Mouse (Mus musculus): Measurements from ENCODE around the gene Ubr7. TPM values are rescaled to one million over a fixed set of nuclear protein-coding genes. Genes with fewer than 3 reads are reported as not detected.

The Ubr7 gene
- polyA plus RNA-seq, 1 experiment from 2014 or later, result 67.1 TPM

DNA sequence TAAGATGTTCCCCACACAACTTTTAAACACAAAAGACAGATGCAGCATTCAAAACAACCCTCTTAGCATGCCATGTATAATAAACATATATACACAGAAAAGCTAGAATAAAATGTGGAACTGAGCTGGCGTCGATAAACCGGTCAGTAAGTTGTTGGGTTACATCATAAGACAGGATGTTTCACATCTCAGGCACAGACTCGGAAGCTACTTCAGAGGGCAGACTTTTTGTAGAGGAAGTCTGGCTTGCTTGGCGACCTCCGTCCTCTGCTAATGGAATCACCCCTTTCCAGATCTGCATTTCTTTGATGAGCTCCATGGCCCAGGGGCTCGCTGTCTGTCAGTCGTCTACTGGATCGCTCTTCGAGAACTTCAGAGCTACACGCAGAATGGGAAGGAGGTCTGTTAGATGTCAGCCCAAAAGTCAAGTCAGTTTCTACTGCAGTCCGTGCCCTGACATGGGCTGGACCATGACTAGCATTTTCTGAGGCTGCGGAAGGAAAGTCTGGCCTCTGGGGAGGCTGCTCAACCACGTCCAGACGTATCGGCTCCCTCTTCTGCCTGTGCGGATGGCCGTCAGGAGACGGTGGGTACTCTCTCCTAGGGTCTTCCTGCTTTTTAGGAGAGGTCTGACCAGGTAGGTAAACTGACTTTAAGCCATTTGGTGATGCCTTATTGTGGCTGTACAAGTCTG is 27.3 kb downstream of the Ubr7 start:
- no peaks in the 10 kb centered on the region for H3K27me3 ChIP-seq (ENCODE audit: low read depth, poor library complexity, severe bottlenecking)
- no peak overlapping the region for H3K4me3 ChIP-seq
- no peaks in the 10 kb centered on the region for H3K9me3 ChIP-seq (replicated peaks)
- H3K36me3 ChIP-seq, result peaks cover 84% of the 10 kb centered on the region
- WGBS, result 94% methylated on average over 19 of the region's 19 CpGs
- no peak for DNase-seq (ENCODE audit: low spot score)
- no peaks in the 10 kb centered on the region for H3K4me1 ChIP-seq
- no peak overlapping the region for H3K27ac ChIP-seq (replicated peaks)

DNA sequence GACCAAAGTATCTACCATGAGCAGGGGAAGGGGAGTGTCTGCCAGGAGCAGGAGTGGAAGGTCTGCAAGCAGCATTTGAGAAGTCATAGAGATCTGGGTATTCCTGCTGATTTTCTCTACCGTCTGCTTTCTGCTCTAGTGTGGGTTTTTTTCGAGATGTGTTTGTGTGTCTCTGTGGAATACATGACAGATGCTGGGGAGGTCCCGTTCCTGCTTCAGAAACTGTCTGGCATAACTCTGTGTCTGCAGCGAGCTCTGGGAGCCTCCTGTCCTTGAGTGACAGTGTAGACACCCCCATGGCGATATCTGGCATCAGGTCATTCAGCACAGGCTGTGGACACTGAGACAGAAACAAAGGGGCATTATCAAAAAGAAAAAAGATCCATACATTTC is 27.8 kb downstream of the Ubr7 start:
- no peak overlapping the region for H3K27ac ChIP-seq (replicated peaks)

DNA sequence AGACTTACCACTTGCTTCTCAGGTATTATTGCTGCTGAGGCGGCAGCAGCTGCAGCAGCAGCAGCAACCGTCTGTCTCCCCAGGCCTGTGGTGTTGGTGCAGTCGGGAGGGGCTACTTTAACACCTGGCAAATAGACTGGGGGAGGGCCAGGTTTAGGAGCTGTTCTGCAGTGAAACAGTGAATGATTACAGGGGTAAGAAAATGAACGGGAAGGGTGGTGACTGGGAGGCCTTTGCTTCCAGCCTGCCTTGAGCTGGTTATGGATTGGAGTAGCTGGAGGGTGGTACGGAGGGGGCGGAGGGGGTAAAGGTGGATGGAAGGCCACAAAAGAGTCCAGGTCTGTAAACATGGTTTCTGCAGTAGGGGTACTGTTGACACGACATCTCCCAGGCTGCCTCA is 30.2 kb downstream of the Ubr7 start:
- H3K27ac ChIP-seq (replicated peaks), result no peak overlapping the region
- H3K4me1 ChIP-seq, result no peaks in the 10 kb centered on the region
- H3K36me3 ChIP-seq, result peaks cover 97% of the 10 kb centered on the region
- no peak overlapping the region for H3K4me3 ChIP-seq
- 94% methylated on average over 7 of the region's 7 CpGs for WGBS
- no peaks in the 10 kb centered on the region for H3K9me3 ChIP-seq (replicated peaks)
- no peak for DNase-seq (ENCODE audit: low spot score)
- H3K27me3 ChIP-seq (ENCODE audit: low read depth, poor library complexity, severe bottlenecking), result no peaks in the 10 kb centered on the region

More for the DNA sequence above, 27.8 kb downstream of the Ubr7 start:
- peaks cover 85% of the 10 kb centered on the region for H3K36me3 ChIP-seq
- no peaks in the 10 kb centered on the region for H3K27me3 ChIP-seq (ENCODE audit: low read depth, poor library complexity, severe bottlenecking)
- no peaks in the 10 kb centered on the region for H3K9me3 ChIP-seq (replicated peaks)
- WGBS, result 92% methylated on average over 5 of the region's 5 CpGs
- no peaks in the 10 kb centered on the region for H3K4me1 ChIP-seq
- no peak overlapping the region for H3K4me3 ChIP-seq
- DNase-seq (ENCODE audit: low spot score), result no peak

DNA sequence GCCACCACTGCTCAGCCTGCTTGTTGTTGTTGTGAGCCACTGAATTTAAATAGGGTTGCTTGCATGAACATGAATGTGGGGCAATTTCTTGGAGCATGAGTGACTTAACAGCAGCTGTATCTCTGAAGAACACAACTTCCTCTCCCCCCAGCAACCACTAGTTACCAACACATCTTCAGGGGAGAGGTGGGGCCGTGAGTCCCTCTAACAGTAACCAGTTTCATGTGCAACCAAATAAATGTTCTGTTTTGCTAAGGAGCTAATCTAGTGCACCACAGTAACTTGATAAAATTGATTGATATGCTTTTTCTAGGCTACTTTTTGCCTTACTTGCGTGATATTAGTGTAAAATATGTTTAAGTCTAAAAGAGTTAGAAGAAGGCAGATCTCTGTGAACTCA is 41.8 kb downstream of the Ubr7 start:
- WGBS, result 93% methylated on average over 2 of the region's 2 CpGs
- Histone ChIP-seq H3K27me3 (ENCODE audit: low read depth, poor library complexity, severe bottlenecking) (no peaks in the 10 kb centered on the region), H3K27ac (replicated peaks) (no peak overlapping the region), H3K36me3 (peaks cover 57% of the 10 kb centered on the region), H3K4me1 (no peaks in the 10 kb centered on the region), H3K9me3 (replicated peaks) (no peaks in the 10 kb centered on the region), H3K4me3 (no peak overlapping the region)
- no peak for DNase-seq (ENCODE audit: low spot score)

DNA sequence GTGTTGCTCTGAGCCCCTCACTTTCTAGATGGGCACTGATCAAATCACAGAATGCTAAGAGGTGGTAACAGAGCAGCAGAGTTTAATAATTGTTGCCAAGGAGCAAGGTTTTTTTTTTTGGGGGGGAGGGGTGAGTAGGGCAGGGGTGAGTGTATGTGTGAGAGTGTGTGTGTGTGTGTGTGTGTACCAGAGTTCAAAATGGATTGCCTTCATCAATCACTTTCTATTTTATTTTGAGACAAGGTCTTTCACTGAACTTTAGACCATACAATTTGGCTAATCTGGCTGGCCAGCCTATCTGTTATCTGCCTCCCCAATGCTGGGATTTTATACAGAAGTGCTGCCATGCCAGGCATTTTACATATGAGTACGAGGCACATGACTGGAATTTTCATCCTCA is 57.1 kb downstream of the Ubr7 start:
- Histone ChIP-seq H3K36me3 (peaks cover 41% of the 10 kb centered on the region), H3K27me3 (ENCODE audit: low read depth, poor library complexity, severe bottlenecking) (no peaks in the 10 kb centered on the region), H3K4me3 (no peak overlapping the region), H3K4me1 (no peaks in the 10 kb centered on the region), H3K27ac (replicated peaks) (no peak overlapping the region), H3K9me3 (replicated peaks) (no peaks in the 10 kb centered on the region)
- 97% methylated on average over 1 of the region's 1 CpGs for WGBS
- DNase-seq (ENCODE audit: low spot score), result no peak

DNA sequence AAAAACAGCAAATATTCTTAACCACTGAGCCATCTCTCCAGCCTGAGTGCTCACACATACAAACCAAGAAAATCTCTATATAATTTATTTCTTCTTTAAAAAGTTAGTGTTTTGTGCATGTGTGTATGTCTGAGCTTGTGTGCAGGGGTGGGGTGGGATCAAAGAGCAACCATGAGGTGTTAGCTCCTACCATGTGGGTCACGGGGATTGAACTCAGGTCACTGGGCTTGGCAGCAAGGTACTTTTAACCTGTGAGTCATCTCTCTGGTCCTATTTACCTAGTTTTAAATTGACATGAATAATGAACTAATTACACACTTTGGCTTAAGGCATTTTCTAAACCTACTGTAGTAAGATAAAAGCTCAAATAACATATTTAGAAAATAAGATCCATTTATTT is 68.6 kb downstream of the Ubr7 start:
- H3K27me3 ChIP-seq (ENCODE audit: low read depth, poor library complexity, severe bottlenecking), result no peaks in the 10 kb centered on the region
- H3K27ac ChIP-seq (replicated peaks), result no peak overlapping the region
- 91% methylated on average over 1 of the region's 1 CpGs for WGBS
- H3K4me3 ChIP-seq, result no peak overlapping the region
- H3K4me1 ChIP-seq, result no peaks in the 10 kb centered on the region
- DNase-seq (ENCODE audit: low spot score), result no peak
- H3K36me3 ChIP-seq, result peaks cover 5% of the 10 kb centered on the region; the same call in 1 of the 2 replicates
- no peaks in the 10 kb centered on the region for H3K9me3 ChIP-seq (replicated peaks)

DNA sequence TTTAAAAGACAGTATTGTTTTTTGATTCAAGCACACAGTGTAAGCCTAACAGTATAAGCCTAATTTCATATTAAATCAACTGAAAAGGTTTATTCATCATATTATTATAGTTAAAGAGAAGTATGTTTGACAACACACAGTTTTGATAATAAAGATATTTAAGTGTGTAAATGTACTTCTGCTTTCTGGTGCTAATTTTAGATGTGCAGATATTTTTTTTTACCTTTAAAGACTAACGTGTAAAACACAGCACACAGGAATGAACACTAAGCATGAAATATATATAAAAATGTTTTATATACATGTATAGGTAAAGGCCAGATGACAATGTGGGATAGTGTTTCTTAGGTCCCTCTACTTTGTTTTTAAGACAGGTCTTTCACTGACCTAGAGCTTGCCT is 69.4 kb downstream of the Ubr7 start:
- peaks cover 8% of the 10 kb centered on the region; the same call in 1 of the 2 replicates for H3K36me3 ChIP-seq
- no peak for DNase-seq (ENCODE audit: low spot score)
- WGBS, result 90% methylated on average over 1 of the region's 1 CpGs
- no peak overlapping the region for H3K27ac ChIP-seq (replicated peaks)
- no peak overlapping the region for H3K4me3 ChIP-seq
- no peaks in the 10 kb centered on the region for H3K27me3 ChIP-seq (ENCODE audit: low read depth, poor library complexity, severe bottlenecking)
- H3K4me1 ChIP-seq, result no peaks in the 10 kb centered on the region
- H3K9me3 ChIP-seq (replicated peaks), result no peaks in the 10 kb centered on the region

Other genes with a start within 250 kb of the Ubr7 start
- 14.5 and 23.7 TPM in 2 replicates for gene Chga, start 203.0 kb upstream of the Ubr7 start, polyA plus RNA-seq (2016; fragmentation: Nextera tagmentation; extraction: Ambion mirVana)
- 16.1 and 16.9 TPM in 2 replicates for gene Itpk1, start 53.0 kb upstream of the Ubr7 start, polyA plus RNA-seq (2016; fragmentation: Nextera tagmentation; extraction: Ambion mirVana)
- gene Moap1, start 14.3 kb upstream of the Ubr7 start, polyA plus RNA-seq (2016; fragmentation: Nextera tagmentation; extraction: Ambion mirVana), result 38.4 and 44.6 TPM in 2 replicates
- gene Tmem251, start 14.2 kb upstream of the Ubr7 start, polyA plus RNA-seq (2016; fragmentation: Nextera tagmentation; extraction: Ambion mirVana), result 13.2 and 14.0 TPM in 2 replicates
- not detected in 2 replicates for gene Gm28051, start 202 bp upstream of the Ubr7 start, polyA plus RNA-seq (2016; fragmentation: Nextera tagmentation; extraction: Ambion mirVana)
- gene Gon7, start 164 bp upstream of the Ubr7 start, polyA plus RNA-seq (2016; fragmentation: Nextera tagmentation; extraction: Ambion mirVana), result 50.3 and 52.7 TPM in 2 replicates
- gene Gm20604, start 705 bp downstream of the Ubr7 start, polyA plus RNA-seq (2016; fragmentation: Nextera tagmentation; extraction: Ambion mirVana), result 34.8 and 37.3 TPM in 2 replicates
- gene Btbd7, start 120.5 kb downstream of the Ubr7 start, polyA plus RNA-seq (2016; fragmentation: Nextera tagmentation; extraction: Ambion mirVana), result 15.8 and 16.4 TPM in 2 replicates
- not detected in 2 replicates for gene Cox8c, start 141.3 kb downstream of the Ubr7 start, polyA plus RNA-seq (2016; fragmentation: Nextera tagmentation; extraction: Ambion mirVana)
- gene Unc79, start 190.9 kb downstream of the Ubr7 start, polyA plus RNA-seq (2016; fragmentation: Nextera tagmentation; extraction: Ambion mirVana), result 0.70 and 1.3 TPM in 2 replicates

Data from midbrain, embryonic 10.5 days (tissue).